Mouse (Mus musculus) CH12.LX (cell line): ENCODE data around the gene Clec12a. TPM values are rescaled to one million over a fixed set of nuclear protein-coding genes. Genes with fewer than 3 reads are reported as not detected.
A peak's percentile ranks its signal among the peaks of the same experiment; 100 is the strongest.

Experiments used
- DNase-seq: peaks from one replicate; pipeline ENCODE4 v3.0.0-alpha.2; 2013; ENCODE audit errors: extremely low read depth
- H3K27ac ChIP-seq: 2 replicates; pipeline ENCODE4 v1.5.1; 2012; ENCODE audit warnings: low read depth, mild to moderate bottlenecking, control low read depth, moderate library complexity; ENCODE audit not compliant: insufficient read depth
- H3K27me3 ChIP-seq: replicated peaks from 2 replicates; pipeline ENCODE3; 2012; ENCODE audit warnings: inconsistent platforms
- H3K36me3 ChIP-seq, 2 experiments: replicated peaks in 1 of 2; 2 replicates each; pipeline versions ENCODE3 to v1.6.1; 2012; ENCODE audit warnings: inconsistent platforms in 1 of 2, low read length in 1 of 2, mild to moderate bottlenecking in 1 of 2, mixed read lengths in 1 of 2, moderate library complexity in 1 of 2; ENCODE audit not compliant: control insufficient read depth in 1 of 2, insufficient read depth in 1 of 2
- H3K4me1 ChIP-seq, 2 experiments: 2 replicates each; pipeline ENCODE4 v1.6.1; 2012; ENCODE audit warnings: inconsistent platforms in 1 of 2, moderate library complexity in 1 of 2; ENCODE audit not compliant: insufficient read depth in 2 of 2, control insufficient read depth in 1 of 2
- H3K4me2 ChIP-seq: 2 replicates; pipeline ENCODE4 v1.6.1; 2012; ENCODE audit warnings: low read depth, mild to moderate bottlenecking, control low read depth; ENCODE audit not compliant: poor library complexity, insufficient read depth, severe bottlenecking
- H3K4me3 ChIP-seq, 3 experiments: fragments of 150-350 bp in 1 of 3; sonication (generic) in 1 of 3; replicated peaks in 1 of 3; 2 replicates each; pipeline versions ENCODE3 to v1.5.1; 2011 to 2012; ENCODE audit warnings: low read depth in 2 of 3, low read length in 2 of 3, mild to moderate bottlenecking in 2 of 3, moderate library complexity in 2 of 3, control low read depth in 1 of 3, improper control_type of control experiment in 1 of 3, inconsistent platforms in 1 of 3, mixed read lengths in 1 of 3; ENCODE audit not compliant: poor library complexity in 1 of 3
- H3K79me2 ChIP-seq: replicated peaks from 2 replicates; pipeline ENCODE4 v1.6.1; 2012; ENCODE audit warnings: mild to moderate bottlenecking, moderate library complexity; ENCODE audit not compliant: control insufficient read depth, poor library complexity, insufficient read depth, severe bottlenecking; ENCODE audit errors: extremely low read depth
- H3K9ac ChIP-seq: 2 replicates; pipeline ENCODE4 v1.6.1; 2012; ENCODE audit warnings: low read depth, mild to moderate bottlenecking, control low read depth, moderate library complexity; ENCODE audit not compliant: insufficient read depth
- H3K9me3 ChIP-seq: replicated peaks from 2 replicates; pipeline ENCODE3; 2012; ENCODE audit warnings: low read length, inconsistent platforms, mixed read lengths
- BHLHE40 ChIP-seq: IDR thresholded peaks from 2 replicates; pipeline ENCODE4 v1.6.1; 2011; ENCODE audit warnings: mild to moderate bottlenecking, low read depth, low read length, improper control_type of control experiment
- CHD2 ChIP-seq: IDR thresholded peaks from 2 replicates; pipeline ENCODE4 v1.6.1; 2011; ENCODE audit warnings: low read length, improper control_type of control experiment
- CTCF ChIP-seq, 2 experiments: IDR thresholded peaks in 1 of 2; conservative IDR thresholded peaks in 1 of 2; 2 replicates each; pipeline ENCODE4 v1.5.1; 2011 to 2012; ENCODE audit warnings: low read depth in 2 of 2, low read length in 2 of 2, improper control_type of control experiment in 1 of 2, inconsistent platforms in 1 of 2, mild to moderate bottlenecking in 1 of 2, moderate library complexity in 1 of 2
- ETS1 ChIP-seq: conservative IDR thresholded peaks from 2 replicates; pipeline ENCODE4 v1.6.1; 2012; ENCODE audit warnings: low read depth, mild to moderate bottlenecking, inconsistent platforms, low read length, improper control_type of control experiment, moderate library complexity
- IRF4 ChIP-seq: IDR thresholded peaks from 2 replicates; pipeline ENCODE4 v1.6.1; 2014; ENCODE audit warnings: low read depth, mild to moderate bottlenecking, inconsistent platforms, low read length, improper control_type of control experiment
- MAFK ChIP-seq: IDR thresholded peaks from 2 replicates; pipeline ENCODE4 v1.6.1; 2011; ENCODE audit warnings: low read length, improper control_type of control experiment; ENCODE audit not compliant: insufficient replicate concordance
- MAX ChIP-seq: IDR thresholded peaks from 2 replicates; pipeline ENCODE4 v1.6.1; 2011; ENCODE audit warnings: low read length, improper control_type of control experiment
- MXI1 ChIP-seq: IDR thresholded peaks from 2 replicates; pipeline ENCODE4 v1.6.1; 2011; ENCODE audit warnings: mild to moderate bottlenecking, low read depth, low read length, improper control_type of control experiment
- MYC ChIP-seq: IDR thresholded peaks from 2 replicates; pipeline ENCODE4 v1.6.1; 2011; ENCODE audit warnings: low read depth, mild to moderate bottlenecking, improper control_type of control experiment, low read length
- NELFE ChIP-seq: IDR thresholded peaks from 2 replicates; pipeline ENCODE4 v1.6.1; 2011; ENCODE audit warnings: low read depth, low read length, improper control_type of control experiment
- POLR2AphosphoS2 ChIP-seq: IDR thresholded peaks from 2 replicates; pipeline ENCODE4 v1.6.1; 2011; ENCODE audit warnings: low read depth, low read length, improper control_type of control experiment
- RAD21 ChIP-seq: IDR thresholded peaks from 2 replicates; pipeline ENCODE4 v1.6.1; 2011; ENCODE audit warnings: low read depth, mild to moderate bottlenecking, low read length, improper control_type of control experiment, moderate library complexity
- SIN3A ChIP-seq: IDR thresholded peaks from 2 replicates; pipeline ENCODE4 v1.6.1; 2012; ENCODE audit warnings: low read length, improper control_type of control experiment, inconsistent platforms
- TBP ChIP-seq: conservative IDR thresholded peaks from 2 replicates; pipeline ENCODE4 v1.6.1; 2011; ENCODE audit warnings: low read depth, low read length, improper control_type of control experiment
- ZKSCAN1 ChIP-seq: IDR thresholded peaks from 2 replicates; pipeline ENCODE4 v1.6.1; 2012; ENCODE audit warnings: low read depth, inconsistent platforms, low read length, improper control_type of control experiment, borderline replicate concordance
- dilution Hi-C: fragments of 300-500 bp; cut with MboI; formaldehyde crosslinking; loops from 2 replicates; pipeline ENCODE4 v1.14.3; 2020; ENCODE audit warnings: low sequenced_read_pairs; ENCODE audit not compliant: extremely low pct_unique_long_range_greater_than_20kb, extremely low pct_ligation_motif_present
- in situ Hi-C: fragments of 300-500 bp; cut with MboI; formaldehyde crosslinking; loops from 3 replicates; pipeline ENCODE4 v1.14.3; 2019; ENCODE audit warnings: low sequenced_read_pairs, low pct_ligation_motif_present, low pct_unique_long_range_greater_than_20kb, mixed read lengths
- polyA plus RNA-seq: library from polyadenylated mRNA; unstranded; fragments of >175 nt; gene quantifications from 2 replicates; pipeline ENCODE4 v1.2.1, GENCODE M21; 2012; ENCODE audit warnings: low read depth; ENCODE audit not compliant: insufficient read length
- total RNA-seq, 2 experiments: library from RNA; depleted of rRNA; stranded (reverse); fragments of 300-350 nt in 1 of 2; fragments of >200 nt in 1 of 2; gene quantifications; 2 replicates each; pipeline ENCODE4 v1.2.3; 2012 to 2014

Gene Clec12a
- total and polyA plus RNA-seq, 3 experiments = 1.7 to 11.9 (median 8.0) TPM

GRCm38 (mm10) chr6:129365959-129366359 lies 23.5 kb downstream of the Clec12a start (continued):
- TF ChIP-seq CTCF (conservative IDR thresholded peaks at IDR 0.05 in 1 of 2, IDR thresholded peaks at IDR 0.05 in 1 of 2; ENCODE audit: low read depth in 2 of 2, low read length in 2 of 2) (peak; percentile 92 to 98), BHLHE40 (peak; percentile 14; the same call in 1 of the 2 replicates), RAD21 (peak; percentile 99)
- TF ChIP-seq, all 38 proteins: peak for 14

- no peaks in the 10 kb centered on the region for H3K9me3 ChIP-seq
- H3K27ac ChIP-seq = no peak overlapping the region
- DNase-seq = no peak
- no peak for TF ChIP-seq SIN3A
- TF ChIP-seq MXI1 = no peak
- TF ChIP-seq NELFE = no peak
- TF ChIP-seq MAX = no peak
- TF ChIP-seq TBP = no peak
- TF ChIP-seq MYC = no peak
- TF ChIP-seq CHD2 = no peak
- no peak for TF ChIP-seq ZKSCAN1
- TF ChIP-seq ETS1 = no peak
- no peak overlapping the region for H3K9ac ChIP-seq
- in situ Hi-C loops = loop anchor here (5.0 to 25.0 kb wide), 2 partner anchors 37 to 532 kb away; partner anchors contain the start of genes 4922502D21Rik, Gm44511 and Klrb1b
- peak overlapping the region; percentile 82 for H3K4me2 ChIP-seq
- dilution Hi-C loops = no loop called here
- peaks cover 0 to 11% of the 10 kb centered on the region in 2 experiments; a peak in 2 of 4 replicates for H3K4me1 ChIP-seq
- no peak overlapping the region for H3K4me3 ChIP-seq
- no peaks in the 10 kb centered on the region for H3K79me2 ChIP-seq
- no peaks in the 10 kb centered on the region for H3K27me3 ChIP-seq
- no peaks in the 10 kb centered on the region for H3K36me3 ChIP-seq
These were observed 27.1 kb downstream of the Clec12a start for GRCm38 (mm10) chr6:129369374-129370132.

- in situ Hi-C loops (loop anchor here (25.0 kb wide), 1 partner anchor 538 kb away; the partner anchor contains the start of genes Gm44511 and Klrb1b), dilution Hi-C loops (no loop called here)
- Histone ChIP-seq H3K79me2 (no peaks in the 10 kb centered on the region), H3K36me3 (no peaks in the 10 kb centered on the region), H3K4me3 (no peak overlapping the region), H3K4me1 (no peaks in the 10 kb centered on the region), H3K4me2 (no peak overlapping the region), H3K9me3 (peaks cover 11% of the 10 kb centered on the region), H3K27me3 (no peaks in the 10 kb centered on the region), H3K9ac (no peak overlapping the region), H3K27ac (no peak overlapping the region)
- DNase-seq = no peak
- TF ChIP-seq MAFK = peak; percentile 95
- no peak for TF ChIP-seq IRF4
- TF ChIP-seq POLR2AphosphoS2 = no peak
These were observed 32.5 kb downstream of the Clec12a start for GRCm38 (mm10) chr6:129374937-129375471.
